Mouse (Mus musculus): Measurements from ENCODE around the gene Sec24b. TPM values are rescaled to one million over a fixed set of nuclear protein-coding genes. Genes with fewer than 3 reads are reported as not detected.

Gene Sec24b
- polyA plus RNA-seq, 1 experiment from 2014 or later = 33.5 TPM

- H3K9me3 ChIP-seq (ENCODE audit: control insufficient read depth, low read length) = no peaks in the 10 kb centered on the region
- peaks cover 7% of the 10 kb centered on the region; the same call in 1 of the 2 replicates for H3K36me3 ChIP-seq (ENCODE audit: control insufficient read depth, insufficient read depth, low read length)
- no peak overlapping the region for H3K4me3 ChIP-seq (ENCODE audit: low read depth, low read length)
- no peak overlapping the region for H3K9ac ChIP-seq (ENCODE audit: low read depth, low read length)
- no peaks in the 10 kb centered on the region for H3K27me3 ChIP-seq (replicated peaks; ENCODE audit: control insufficient read depth, insufficient read depth, low read length)
- 0 out of 2 replicates have a peak, but pooled peaks have one; percentile 18 for ATAC-seq (ENCODE audit: low read depth)
- 77% methylated on average over 8 of the region's 8 CpGs for WGBS
- peaks cover 26% of the 10 kb centered on the region for H3K4me1 ChIP-seq (ENCODE audit: control insufficient read depth, insufficient read depth, low read length)
- no peak overlapping the region for H3K4me2 ChIP-seq (ENCODE audit: low read depth, low read length)
- no peak overlapping the region for H3K27ac ChIP-seq (replicated peaks; ENCODE audit: low read depth, low read length)
- DNase-seq (ENCODE audit: low spot score) = no peak
These were observed 9.2 kb downstream of the Sec24b start for GRCm38 (mm10) chr3:130052116-130052515.

- WGBS = 90% methylated on average over 5 of the region's 5 CpGs
These were observed 20.6 kb downstream of the Sec24b start for GRCm38 (mm10) chr3:130040711-130041110.

GRCm38 (mm10) chr3:130040017-130040416 lies 21.3 kb downstream of the Sec24b start:
- DNase-seq (ENCODE audit: low spot score) = no peak
- Histone ChIP-seq H3K9me3 (ENCODE audit: control insufficient read depth, low read length) (peaks cover 10% of the 10 kb centered on the region), H3K4me2 (ENCODE audit: low read depth, low read length) (no peak overlapping the region), H3K27me3 (replicated peaks; ENCODE audit: control insufficient read depth, insufficient read depth, low read length) (no peaks in the 10 kb centered on the region), H3K4me3 (ENCODE audit: low read depth, low read length) (no peak overlapping the region), H3K27ac (replicated peaks; ENCODE audit: low read depth, low read length) (no peak overlapping the region), H3K9ac (ENCODE audit: low read depth, low read length) (no peak overlapping the region), H3K4me1 (ENCODE audit: control insufficient read depth, insufficient read depth, low read length) (no peaks in the 10 kb centered on the region), H3K36me3 (ENCODE audit: control insufficient read depth, insufficient read depth, low read length) (peaks cover 52% of the 10 kb centered on the region)
- no peak for ATAC-seq (ENCODE audit: low read depth)
- 90% methylated on average over 4 of the region's 4 CpGs for WGBS

More at GRCm38 (mm10) chr3:130040711-130041110, 20.6 kb downstream of the Sec24b start:
- Histone ChIP-seq H3K9ac (ENCODE audit: low read depth, low read length) (no peak overlapping the region), H3K27ac (replicated peaks; ENCODE audit: low read depth, low read length) (no peak overlapping the region), H3K27me3 (replicated peaks; ENCODE audit: control insufficient read depth, insufficient read depth, low read length) (no peaks in the 10 kb centered on the region), H3K9me3 (ENCODE audit: control insufficient read depth, low read length) (peaks cover 16% of the 10 kb centered on the region), H3K4me3 (ENCODE audit: low read depth, low read length) (no peak overlapping the region), H3K4me2 (ENCODE audit: low read depth, low read length) (no peak overlapping the region), H3K4me1 (ENCODE audit: control insufficient read depth, insufficient read depth, low read length) (no peaks in the 10 kb centered on the region), H3K36me3 (ENCODE audit: control insufficient read depth, insufficient read depth, low read length) (peaks cover 45% of the 10 kb centered on the region)
- no peak for DNase-seq (ENCODE audit: low spot score)
- ATAC-seq (ENCODE audit: low read depth) = no peak

- 95% methylated on average over 5 of the region's 5 CpGs for WGBS
- no peak overlapping the region for H3K9ac ChIP-seq (ENCODE audit: low read depth, low read length)
- H3K4me2 ChIP-seq (ENCODE audit: low read depth, low read length) = no peak overlapping the region
- no peaks in the 10 kb centered on the region for H3K27me3 ChIP-seq (replicated peaks; ENCODE audit: control insufficient read depth, insufficient read depth, low read length)
- DNase-seq (ENCODE audit: low spot score) (no peak), ATAC-seq (ENCODE audit: low read depth) (no peak)
- H3K36me3 ChIP-seq (ENCODE audit: control insufficient read depth, insufficient read depth, low read length) = peaks cover 85% of the 10 kb centered on the region
- H3K4me1 ChIP-seq (ENCODE audit: control insufficient read depth, insufficient read depth, low read length) = no peaks in the 10 kb centered on the region
- no peak overlapping the region for H3K4me3 ChIP-seq (ENCODE audit: low read depth, low read length)
- no peak overlapping the region for H3K27ac ChIP-seq (replicated peaks; ENCODE audit: low read depth, low read length)
- H3K9me3 ChIP-seq (ENCODE audit: control insufficient read depth, low read length) = no peaks in the 10 kb centered on the region
These were observed 32.6 kb downstream of the Sec24b start for GRCm38 (mm10) chr3:130028741-130029140.

GRCm38 (mm10) chr3:130026181-130026580 lies 35.2 kb downstream of the Sec24b start:
- Histone ChIP-seq H3K4me2 (ENCODE audit: low read depth, low read length) (no peak overlapping the region), H3K9ac (ENCODE audit: low read depth, low read length) (no peak overlapping the region), H3K4me1 (ENCODE audit: control insufficient read depth, insufficient read depth, low read length) (no peaks in the 10 kb centered on the region), H3K4me3 (ENCODE audit: low read depth, low read length) (no peak overlapping the region), H3K9me3 (ENCODE audit: control insufficient read depth, low read length) (no peaks in the 10 kb centered on the region), H3K36me3 (ENCODE audit: control insufficient read depth, insufficient read depth, low read length) (peaks cover 65% of the 10 kb centered on the region), H3K27ac (replicated peaks; ENCODE audit: low read depth, low read length) (no peak overlapping the region), H3K27me3 (replicated peaks; ENCODE audit: control insufficient read depth, insufficient read depth, low read length) (no peaks in the 10 kb centered on the region)
- ATAC-seq (ENCODE audit: low read depth) = no peak
- 90% methylated on average over 10 of the region's 10 CpGs for WGBS
- no peak for DNase-seq (ENCODE audit: low spot score)

- Histone ChIP-seq H3K4me3 (ENCODE audit: low read depth, low read length) (no peak overlapping the region), H3K27me3 (replicated peaks; ENCODE audit: control insufficient read depth, insufficient read depth, low read length) (no peaks in the 10 kb centered on the region), H3K9ac (ENCODE audit: low read depth, low read length) (no peak overlapping the region), H3K9me3 (ENCODE audit: control insufficient read depth, low read length) (no peaks in the 10 kb centered on the region), H3K36me3 (ENCODE audit: control insufficient read depth, insufficient read depth, low read length) (peaks cover 59% of the 10 kb centered on the region), H3K4me1 (ENCODE audit: control insufficient read depth, insufficient read depth, low read length) (no peaks in the 10 kb centered on the region), H3K27ac (replicated peaks; ENCODE audit: low read depth, low read length) (no peak overlapping the region), H3K4me2 (ENCODE audit: low read depth, low read length) (no peak overlapping the region)
- DNase-seq (ENCODE audit: low spot score) (no peak), ATAC-seq (ENCODE audit: low read depth) (no peak)
- 89% methylated on average over 8 of the region's 8 CpGs for WGBS
These were observed 35.8 kb downstream of the Sec24b start for GRCm38 (mm10) chr3:130025556-130025955.

- no peaks in the 10 kb centered on the region for H3K9me3 ChIP-seq (ENCODE audit: control insufficient read depth, low read length)
- no peak overlapping the region for H3K9ac ChIP-seq (ENCODE audit: low read depth, low read length)
- H3K4me2 ChIP-seq (ENCODE audit: low read depth, low read length) = no peak overlapping the region
- no peak overlapping the region for H3K27ac ChIP-seq (replicated peaks; ENCODE audit: low read depth, low read length)
- no peak for DNase-seq (ENCODE audit: low spot score)
- 69% methylated on average over 2 of the region's 2 CpGs for WGBS
- H3K36me3 ChIP-seq (ENCODE audit: control insufficient read depth, insufficient read depth, low read length) = peaks cover 47% of the 10 kb centered on the region
- H3K4me1 ChIP-seq (ENCODE audit: control insufficient read depth, insufficient read depth, low read length) = no peaks in the 10 kb centered on the region
- no peaks in the 10 kb centered on the region for H3K27me3 ChIP-seq (replicated peaks; ENCODE audit: control insufficient read depth, insufficient read depth, low read length)
- no peak for ATAC-seq (ENCODE audit: low read depth)
- H3K4me3 ChIP-seq (ENCODE audit: low read depth, low read length) = no peak overlapping the region
These were observed 48.4 kb downstream of the Sec24b start for GRCm38 (mm10) chr3:130012943-130013342.

GRCm38 (mm10) chr3:130011236-130011635 lies 50.1 kb downstream of the Sec24b start:
- Histone ChIP-seq H3K4me2 (ENCODE audit: low read depth, low read length) (no peak overlapping the region), H3K4me3 (ENCODE audit: low read depth, low read length) (no peak overlapping the region), H3K36me3 (ENCODE audit: control insufficient read depth, insufficient read depth, low read length) (peaks cover 48% of the 10 kb centered on the region), H3K27ac (replicated peaks; ENCODE audit: low read depth, low read length) (no peak overlapping the region), H3K9ac (ENCODE audit: low read depth, low read length) (no peak overlapping the region), H3K27me3 (replicated peaks; ENCODE audit: control insufficient read depth, insufficient read depth, low read length) (no peaks in the 10 kb centered on the region), H3K4me1 (ENCODE audit: control insufficient read depth, insufficient read depth, low read length) (no peaks in the 10 kb centered on the region), H3K9me3 (ENCODE audit: control insufficient read depth, low read length) (no peaks in the 10 kb centered on the region)
- 71% methylated on average over 1 of the region's 1 CpGs for WGBS
- DNase-seq (ENCODE audit: low spot score) (no peak), ATAC-seq (ENCODE audit: low read depth) (no peak)

- no peak overlapping the region for H3K4me2 ChIP-seq (ENCODE audit: low read depth, low read length)
- DNase-seq (ENCODE audit: low spot score) (no peak), ATAC-seq (ENCODE audit: low read depth) (no peak)
- peaks cover 76% of the 10 kb centered on the region for H3K36me3 ChIP-seq (ENCODE audit: control insufficient read depth, insufficient read depth, low read length)
- 95% methylated on average over 7 of the region's 7 CpGs for WGBS
- H3K4me1 ChIP-seq (ENCODE audit: control insufficient read depth, insufficient read depth, low read length) = no peaks in the 10 kb centered on the region
- no peak overlapping the region for H3K9ac ChIP-seq (ENCODE audit: low read depth, low read length)
- H3K27ac ChIP-seq (replicated peaks; ENCODE audit: low read depth, low read length) = no peak overlapping the region
- H3K27me3 ChIP-seq (replicated peaks; ENCODE audit: control insufficient read depth, insufficient read depth, low read length) = no peaks in the 10 kb centered on the region
- no peaks in the 10 kb centered on the region for H3K9me3 ChIP-seq (ENCODE audit: control insufficient read depth, low read length)
- no peak overlapping the region for H3K4me3 ChIP-seq (ENCODE audit: low read depth, low read length)
These were observed 55.2 kb downstream of the Sec24b start for GRCm38 (mm10) chr3:130006141-130006540.
